Mouse (Mus musculus) left cerebral cortex, adult 2 months (tissue): ENCODE data around the gene Psma3. TPM values are rescaled to one million over a fixed set of nuclear protein-coding genes. Genes with fewer than 3 reads are reported as not detected.

ENCODE experiments used
- DNase-seq, 2 experiments: peaks; one replicate each; pipeline ENCODE4 v3.0.0; 2021 to 2022; ENCODE audit warnings: low spot score in 2 of 2, mixed read lengths in 1 of 2; ENCODE audit errors: extremely low spot score in 1 of 2
- H3K27ac ChIP-seq: fragments of 200-600 bp; 2 replicates; pipeline ENCODE4 v1.8.1; 2022
- H3K4me3 ChIP-seq: fragments of 200-600 bp; 2 replicates; pipeline ENCODE4 v1.8.1; 2022
- CTCF ChIP-seq: fragments of 200-600 bp; IDR thresholded peaks from 2 replicates; pipeline ENCODE4 v1.8.1; 2022; ENCODE audit warnings: antibody characterized with exemption, mild to moderate bottlenecking, moderate library complexity
- intact Hi-C: fragments of 180-260 bp; cut with DNase I; formaldehyde crosslinking; loops from one replicate; pipeline ENCODE4 v1.15.1; 2025
- long read RNA-seq, 2 experiments: library from polyadenylated mRNA; stranded (forward); transcript quantifications; one replicate each; pipeline ENCODE4 v2.0.0; 2021; ENCODE audit warnings: borderline mapping rate in 2 of 2
- total RNA-seq, 2 experiments: library from RNA; stranded (reverse); gene quantifications; 2 replicates each; pipeline ENCODE4 v1.2.3; 2021

Gene Psma3
- 100 to 1,000 TPM; 170 to 185 TPM for total RNA-seq
- long read RNA-seq, experiment 1, transcript Psma3-201 (11 exons, 875 nt): minor isoform, 8 of 107 reads
- long read RNA-seq, experiment 1, transcript Psma3-206 (11 exons, 1,394 nt): minor isoform, 5 of 107 reads
- long read RNA-seq, experiment 1, transcript Psma3-202 (11 exons, 2,846 nt): major isoform, 60 of 107 reads
- long read RNA-seq, experiment 1, partial matches to known transcripts: 0 of 107 reads
- long read RNA-seq, experiment 1, other reads (novel, unspliced or antisense): 31 of 107 reads
- long read RNA-seq, experiment 2, transcript Psma3-203 (10 exons, 1,027 nt): minor isoform, 5 of 84 reads
- long read RNA-seq, experiment 2, transcript Psma3-201 (11 exons, 875 nt): minor isoform, 12 of 84 reads
- long read RNA-seq, experiment 2, transcript Psma3-202 (11 exons, 2,846 nt): major isoform, 37 of 84 reads
- long read RNA-seq, experiment 2, partial matches to known transcripts: 2 of 84 reads
- long read RNA-seq, experiment 2, other reads (novel, unspliced or antisense): 26 of 84 reads

- intact Hi-C loops: loop anchor here (2.0 kb wide), 1 partner anchor 40 kb away; the partner anchor contains the start of gene Arid4a
- peak within 1 kb of the TSS; percentile 94 for H3K27ac ChIP-seq
- peak; percentile 86 to 91 for DNase-seq
- H3K4me3 ChIP-seq: peak within 1 kb of the TSS; percentile 73
- no peak; the same call in none of the 2 replicates for TF ChIP-seq CTCF
Observed at GRCm38 (mm10) chr12:70974441-70975266, at the start of gene Psma3. Gene Psma3, plus strand, starts transcription at chr12:70974621.

GRCm38 (mm10) chr12:70929781-70930180 is 44.6 kb upstream of the Psma3 start:
- intact Hi-C loops: no loop called here
- DNase-seq: no peak
- TF ChIP-seq CTCF: no peak
- no peak overlapping the region for H3K27ac ChIP-seq
- H3K4me3 ChIP-seq: no peak overlapping the region

- DNase-seq: peak in 1 of 2 experiments; percentile 20
- intact Hi-C loops: no loop called here
- peak overlapping the region; percentile 93 for H3K27ac ChIP-seq
- H3K4me3 ChIP-seq: peak overlapping the region; percentile 71
- TF ChIP-seq CTCF: no peak
Observed at GRCm38 (mm10) chr12:70937150-70937549, 37.3 kb upstream of the Psma3 start.

GRCm38 (mm10) chr12:70937571-70938384 is 36.6 kb upstream of the Psma3 start, which contains the start of gene Actr10:
Gene Actr10, plus strand, starts transcription at chr12:70937857.
- TF ChIP-seq CTCF: no peak
- Histone ChIP-seq H3K27ac (peak within 1 kb of the TSS; percentile 93), H3K4me3 (peak within 1 kb of the TSS; percentile 71)
- intact Hi-C loops: no loop called here
- peak; percentile 92 to 93 for DNase-seq

GRCm38 (mm10) chr12:70940806-70941205 is 33.6 kb upstream of the Psma3 start:
- H3K4me3 ChIP-seq: no peak overlapping the region
- intact Hi-C loops: no loop called here
- no peak overlapping the region for H3K27ac ChIP-seq
- no peak for DNase-seq
- no peak for TF ChIP-seq CTCF

GRCm38 (mm10) chr12:70944181-70944580 is 30.2 kb upstream of the Psma3 start:
- no peak for TF ChIP-seq CTCF
- Histone ChIP-seq H3K4me3 (no peak overlapping the region), H3K27ac (no peak overlapping the region)
- intact Hi-C loops: no loop called here
- DNase-seq: no peak

- H3K27ac ChIP-seq: no peak overlapping the region
- no peak for TF ChIP-seq CTCF
- DNase-seq: no peak
- H3K4me3 ChIP-seq: no peak overlapping the region
- intact Hi-C loops: no loop called here
Observed at GRCm38 (mm10) chr12:70946585-70947256, 27.7 kb upstream of the Psma3 start.

- TF ChIP-seq CTCF: no peak
- no peak overlapping the region for H3K27ac ChIP-seq
- intact Hi-C loops: no loop called here
- DNase-seq: no peak
- no peak overlapping the region for H3K4me3 ChIP-seq
Observed at GRCm38 (mm10) chr12:70958640-70959039, 15.8 kb upstream of the Psma3 start.

GRCm38 (mm10) chr12:70967581-70967980 is 6.8 kb upstream of the Psma3 start:
- TF ChIP-seq CTCF: no peak
- H3K27ac ChIP-seq: peak overlapping the region; percentile 98
- DNase-seq: no peak
- intact Hi-C loops: no loop called here
- H3K4me3 ChIP-seq: peak overlapping the region; percentile 81

GRCm38 (mm10) chr12:70968141-70968790 is 6.2 kb upstream of the Psma3 start:
- DNase-seq: peak; percentile 74 to 77
- Histone ChIP-seq H3K4me3 (peak overlapping the region; percentile 81), H3K27ac (peak overlapping the region; percentile 98)
- intact Hi-C loops: loop anchor here (2.0 kb wide), 1 partner anchor 83 kb away; no protein-coding TSS in a partner anchor
- peak; percentile 76 for TF ChIP-seq CTCF
